Mouse (Mus musculus) liver, postnatal 0 days (tissue): ENCODE measurements around the gene Tdrd9.

ENCODE experiments used
- CTCF ChIP-seq: sonication (generic); IDR thresholded peaks from 2 replicates; pipeline ENCODE4 v1.5.1; 2016; ENCODE audit warnings: antibody characterized with exemption, low read depth
- EP300 ChIP-seq: IDR thresholded peaks from 2 replicates; pipeline ENCODE4 v1.6.1; 2016; ENCODE audit warnings: antibody characterized with exemption, low read depth, mild to moderate bottlenecking

DNA sequence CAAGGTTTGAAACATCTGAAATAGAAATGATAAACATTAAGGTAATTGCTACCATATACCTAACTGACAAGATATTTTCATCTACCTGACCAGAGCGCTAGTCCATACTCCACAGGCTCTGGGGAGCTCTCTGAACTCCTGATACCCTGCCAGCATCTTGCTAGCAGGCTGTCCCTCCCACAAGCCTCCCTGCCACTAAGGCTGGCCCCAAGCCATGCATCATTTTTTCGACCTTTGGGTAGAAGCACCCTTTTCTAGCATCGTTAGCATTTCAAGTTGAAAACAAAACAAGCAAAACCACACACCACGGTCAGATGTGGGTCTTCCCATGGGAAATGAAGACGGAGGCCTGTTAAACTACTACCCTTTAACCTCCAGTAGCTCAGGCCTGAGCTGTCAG is 8.0 kb upstream of the Tdrd9 start:
- TF ChIP-seq EP300 (no peak), CTCF (no peak)
